Mouse (Mus musculus): ENCODE results near the gene Dzip1.

DNA sequence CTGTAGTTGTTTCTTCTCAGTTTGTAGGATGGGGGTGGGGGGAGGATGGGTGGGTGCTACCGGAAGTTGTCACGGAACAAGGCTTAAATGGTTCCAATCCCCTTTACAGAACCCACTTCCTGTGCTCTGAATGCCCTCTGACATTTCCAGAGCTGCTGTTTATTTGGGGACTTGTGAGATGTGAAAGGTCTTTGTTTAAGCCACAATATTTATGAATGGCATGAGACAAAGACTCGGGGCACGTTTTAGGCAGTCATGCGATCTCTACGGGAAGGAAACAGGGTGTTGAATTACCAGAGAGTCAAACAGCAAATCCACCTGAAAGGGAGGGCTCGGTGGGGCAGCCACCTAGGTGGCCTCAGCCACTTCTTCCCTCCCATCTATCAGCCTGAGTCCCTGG lies 90.9 kb downstream of the Dzip1 start:
- no peak for TF ChIP-seq CTCF (IDR thresholded peaks at IDR 0.05; ENCODE audit: borderline replicate concordance, extremely low read depth, insufficient read depth, insufficient read length)
- TF ChIP-seq POLR2A (IDR thresholded peaks at IDR 0.05; ENCODE audit: borderline replicate concordance, extremely low read depth, insufficient read depth, insufficient read length, poor library complexity, severe bottlenecking), result no peak

Data from brain, embryonic 14.5 days (tissue).